Mouse (Mus musculus) central nervous system, embryonic 11.5 days (tissue): Measurements from ENCODE around the gene Zfp831. TPM values are rescaled to one million over a fixed set of nuclear protein-coding genes. Genes with fewer than 3 reads are reported as not detected.

Experiments
- polyA plus RNA-seq: library from polyadenylated mRNA; depleted of rRNA; stranded (reverse); fragments of >200 nt; gene quantifications from 2 replicates; pipeline ENCODE4 v1.2.3, GENCODE M21; 2012; rRNA removed

The Zfp831 gene
- polyA plus RNA-seq, result under 0.01 and 0.01 TPM in 2 replicates

GRCm38 (mm10) chr2:174643448-174644144 lies at the start of gene Zfp831:
Gene Zfp831 (plus strand): TSS chr2:174643534.

Other genes starting within 250 kb of the Zfp831 start
- 124 and 128 TPM in 2 replicates for gene Nelfcd, start 227.7 kb upstream of the Zfp831 start, polyA plus RNA-seq
- gene Ctsz, start 204.5 kb upstream of the Zfp831 start, polyA plus RNA-seq, result 59.5 and 77.9 TPM in 2 replicates
- gene Tubb1, start 192.8 kb upstream of the Zfp831 start, polyA plus RNA-seq, result 5.1 and 6.3 TPM in 2 replicates
- gene Atp5e, start 179.4 kb upstream of the Zfp831 start, polyA plus RNA-seq, result 466 and 961 TPM in 2 replicates
- gene Prelid3b, start 170.5 kb upstream of the Zfp831 start, polyA plus RNA-seq, result 77.7 and 96.2 TPM in 2 replicates
- 3.5 and 8.0 TPM in 2 replicates for gene Edn3, start 117.1 kb downstream of the Zfp831 start, polyA plus RNA-seq